Mouse (Mus musculus) frontal cortex, adult 2 months (tissue): ENCODE results near the gene Myo10. TPM values are rescaled to one million over a fixed set of nuclear protein-coding genes. Genes with fewer than 3 reads are reported as not detected.

Experiments
- DNase-seq, 2 experiments: peaks; one replicate each; pipeline ENCODE4 v3.0.0; 2022; ENCODE audit warnings: low spot score in 1 of 2; ENCODE audit errors: extremely low spot score in 1 of 2
- polyA plus RNA-seq: library from polyadenylated mRNA; depleted of rRNA; stranded (reverse); fragments of >200 nt; gene quantifications from 2 replicates; pipeline ENCODE4 v1.2.3, GENCODE M21; 2012

Gene Myo10
- polyA plus RNA-seq, 1 experiment, result 57.3 TPM

DNA sequence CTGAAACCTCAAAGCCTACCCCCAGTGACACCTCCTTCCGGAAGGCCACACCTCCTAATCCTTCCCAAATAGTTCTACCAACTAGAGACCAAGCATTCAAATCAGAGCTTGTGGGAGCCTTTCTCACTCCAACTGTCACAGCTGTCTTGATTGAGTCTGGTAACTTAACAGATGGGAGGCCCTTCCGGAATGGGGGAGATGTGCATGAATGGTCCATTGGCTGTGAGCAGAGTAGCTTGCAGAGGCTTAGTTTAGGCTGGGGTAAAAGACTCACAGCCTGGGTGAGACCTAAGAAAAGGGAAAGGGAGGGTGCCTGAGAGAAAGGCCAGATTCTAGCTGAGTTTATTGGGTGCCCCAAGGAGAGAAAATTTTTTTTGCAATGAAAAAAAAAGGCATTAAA, 26.0 kb downstream of the Myo10 start:
- no peak for DNase-seq

DNA sequence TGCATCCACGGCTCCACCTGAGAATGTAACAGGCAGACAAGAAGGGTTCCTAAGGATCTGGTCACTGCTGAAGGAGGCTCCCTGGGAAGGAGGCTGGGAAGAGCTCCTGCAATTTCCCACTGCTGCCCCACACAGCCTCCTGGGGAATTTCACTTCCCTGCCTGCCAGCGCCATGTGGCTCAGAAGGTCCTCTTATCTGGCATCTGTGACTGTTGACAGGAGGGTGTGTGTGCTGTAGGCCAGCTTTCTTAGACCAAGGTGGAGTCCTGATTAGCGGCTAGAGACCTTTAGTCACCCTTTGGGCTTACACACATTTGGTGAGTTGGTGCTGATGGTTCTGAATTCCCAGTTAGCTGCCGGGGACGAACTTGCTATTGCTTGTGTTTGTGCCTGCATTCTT, 28.0 kb downstream of the Myo10 start:
- no peak for DNase-seq

DNA sequence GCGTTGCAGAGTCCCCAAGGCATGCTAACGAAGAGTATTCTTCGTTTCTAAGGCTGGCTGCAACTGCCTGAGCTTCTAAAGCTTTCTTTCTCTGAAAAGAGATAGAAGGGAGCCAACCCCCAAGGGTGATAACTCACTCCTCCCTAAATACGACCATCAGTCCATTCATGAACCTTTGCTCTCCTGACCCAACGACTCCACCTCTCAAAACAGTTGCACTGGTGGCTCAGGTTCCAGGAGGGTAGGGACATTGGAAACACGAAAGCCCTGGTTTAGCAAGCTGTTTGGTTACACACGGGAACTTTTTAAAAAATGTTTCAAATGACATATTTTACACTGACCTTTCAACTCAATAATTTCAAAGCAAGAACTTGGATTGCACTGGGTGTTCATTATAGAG, 29.5 kb downstream of the Myo10 start:
- no peak for DNase-seq

DNA sequence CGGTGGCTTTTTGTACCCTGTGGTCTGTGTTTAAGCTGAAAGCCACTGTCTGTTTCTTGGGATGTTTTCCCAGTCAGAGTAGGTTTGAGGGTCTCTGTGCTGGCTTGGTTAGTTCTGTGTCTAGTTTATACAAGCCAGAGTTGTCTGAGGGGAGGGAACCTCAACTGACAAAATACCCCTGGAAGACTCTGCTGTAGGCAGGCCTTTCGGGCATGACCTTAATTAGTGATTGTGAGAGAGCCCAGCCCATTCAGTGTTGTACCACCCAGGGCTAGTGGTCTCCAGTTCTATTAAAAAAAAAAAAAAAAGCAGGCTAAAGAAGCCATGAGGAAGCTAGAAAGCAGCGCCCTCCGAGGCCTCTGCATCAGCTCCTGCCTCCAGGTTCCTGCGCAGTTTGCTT, 30.0 kb downstream of the Myo10 start:
- no peak for DNase-seq

DNA sequence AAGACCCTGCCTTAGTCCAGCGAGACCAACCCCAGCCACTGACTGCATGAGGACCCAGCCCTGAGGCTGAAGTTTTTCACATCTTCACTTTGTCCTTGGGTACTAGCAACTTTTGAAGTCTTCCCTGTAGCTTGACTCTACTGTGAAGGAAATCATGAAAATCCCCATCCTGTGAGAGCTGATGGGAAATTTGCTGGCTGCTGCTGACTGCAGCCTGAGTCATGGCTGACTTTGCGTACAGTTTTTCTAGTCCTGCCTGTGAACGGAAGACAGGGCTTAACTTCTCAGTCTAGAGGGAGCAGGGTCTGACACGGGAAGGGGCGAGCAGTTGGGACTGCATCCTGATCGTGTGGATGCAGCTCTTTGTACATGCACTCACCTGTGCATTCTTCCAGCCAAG, 30.6 kb downstream of the Myo10 start:
- DNase-seq, result no peak

DNA sequence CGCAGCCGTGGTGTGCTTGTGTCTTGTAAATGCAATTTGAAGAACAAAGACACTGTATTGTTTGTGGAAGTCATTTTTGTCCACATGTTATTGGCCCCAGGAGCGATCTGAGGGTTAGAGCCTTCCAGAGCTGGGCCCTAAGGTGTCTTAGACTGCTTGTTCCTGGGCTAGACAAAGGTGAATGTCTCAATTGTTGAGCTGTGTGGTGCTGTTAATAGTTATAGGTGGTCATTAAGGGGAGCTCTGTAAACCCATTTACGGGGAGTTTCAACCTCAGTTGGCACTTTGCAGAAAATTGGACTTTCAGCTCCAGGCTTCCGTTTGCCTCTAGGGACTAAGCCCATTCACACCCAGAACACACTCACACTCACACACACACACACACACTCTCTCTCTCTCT, 31.4 kb downstream of the Myo10 start:
- no peak for DNase-seq

DNA sequence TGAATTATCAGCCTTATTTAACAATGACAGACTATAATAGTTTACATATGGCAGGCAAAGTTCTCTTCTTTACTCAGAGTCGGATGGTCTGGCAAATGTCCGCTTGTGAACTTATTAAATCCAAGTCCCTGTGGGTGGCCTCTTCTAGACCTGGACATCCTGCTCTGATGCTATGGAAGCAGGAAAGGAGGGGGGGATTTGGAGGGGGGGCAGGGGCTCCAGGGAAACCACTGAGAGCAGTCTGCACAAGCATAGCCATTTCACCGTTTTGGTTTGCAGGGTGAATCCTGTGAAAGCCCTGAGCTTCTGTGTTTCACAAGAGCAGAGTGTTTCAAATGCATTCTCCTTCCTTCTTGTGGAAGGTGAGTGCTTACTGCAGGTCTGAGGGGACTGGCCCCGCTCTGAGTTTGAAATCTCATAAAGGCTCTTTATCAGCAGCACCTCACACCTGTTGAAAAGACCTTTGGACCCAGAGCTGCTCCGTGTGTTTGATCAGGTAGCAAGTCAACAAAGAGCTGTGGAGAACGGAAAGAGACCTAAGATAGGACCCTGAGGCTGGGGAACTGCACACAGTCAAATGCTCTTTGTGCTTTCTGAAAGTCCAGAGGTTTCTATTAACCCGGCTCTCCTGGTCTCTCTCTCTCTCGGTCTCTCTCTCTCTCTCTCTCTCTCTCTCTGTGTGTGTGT, 40.7 kb downstream of the Myo10 start:
- DNase-seq, result no peak

DNA sequence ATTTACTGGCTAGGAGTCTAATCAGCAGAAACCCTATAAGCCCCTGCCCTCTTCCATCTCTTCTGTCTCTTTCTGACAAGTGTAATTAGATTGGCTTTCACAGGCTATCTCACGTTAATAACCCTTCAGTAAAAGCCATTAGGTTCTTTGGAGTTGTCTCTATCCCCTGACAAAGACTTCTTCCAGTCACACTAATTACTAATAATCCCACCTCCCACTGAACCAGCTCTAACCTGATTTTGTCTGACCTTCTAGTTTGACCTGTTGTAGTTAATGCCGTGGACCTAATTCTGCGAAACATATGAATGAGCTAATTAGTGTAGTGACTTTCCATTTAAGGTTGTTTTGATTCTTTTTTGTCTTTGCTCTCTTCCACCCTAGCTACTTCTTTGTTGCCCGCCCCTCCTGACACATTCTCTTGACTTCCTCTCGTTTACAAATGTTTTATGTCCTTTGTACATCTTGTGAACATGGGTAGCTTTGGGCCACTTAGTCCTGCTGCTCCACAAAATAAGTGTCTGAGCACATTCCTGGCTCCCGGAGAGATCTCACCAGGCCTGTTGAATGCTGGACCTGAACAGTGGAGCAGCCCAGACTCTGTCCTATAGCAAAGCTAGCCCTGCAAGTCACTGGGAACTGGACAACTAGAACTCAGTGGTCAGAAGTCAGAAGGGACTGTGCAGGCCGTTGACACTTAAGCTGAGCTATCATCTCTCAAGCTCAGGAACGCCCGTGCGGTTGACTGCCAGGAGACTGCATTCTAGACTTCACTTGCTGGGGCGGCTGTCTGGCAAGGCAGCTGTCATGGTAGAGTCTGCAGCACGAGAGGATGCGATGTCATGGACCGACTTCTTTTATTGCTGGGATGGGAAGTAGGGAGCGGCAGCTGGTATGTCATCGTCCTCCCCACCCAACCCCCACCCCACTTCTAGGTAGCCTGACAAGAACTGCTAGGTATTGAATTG, 47.2 kb downstream of the Myo10 start:
- no peak for DNase-seq

DNA sequence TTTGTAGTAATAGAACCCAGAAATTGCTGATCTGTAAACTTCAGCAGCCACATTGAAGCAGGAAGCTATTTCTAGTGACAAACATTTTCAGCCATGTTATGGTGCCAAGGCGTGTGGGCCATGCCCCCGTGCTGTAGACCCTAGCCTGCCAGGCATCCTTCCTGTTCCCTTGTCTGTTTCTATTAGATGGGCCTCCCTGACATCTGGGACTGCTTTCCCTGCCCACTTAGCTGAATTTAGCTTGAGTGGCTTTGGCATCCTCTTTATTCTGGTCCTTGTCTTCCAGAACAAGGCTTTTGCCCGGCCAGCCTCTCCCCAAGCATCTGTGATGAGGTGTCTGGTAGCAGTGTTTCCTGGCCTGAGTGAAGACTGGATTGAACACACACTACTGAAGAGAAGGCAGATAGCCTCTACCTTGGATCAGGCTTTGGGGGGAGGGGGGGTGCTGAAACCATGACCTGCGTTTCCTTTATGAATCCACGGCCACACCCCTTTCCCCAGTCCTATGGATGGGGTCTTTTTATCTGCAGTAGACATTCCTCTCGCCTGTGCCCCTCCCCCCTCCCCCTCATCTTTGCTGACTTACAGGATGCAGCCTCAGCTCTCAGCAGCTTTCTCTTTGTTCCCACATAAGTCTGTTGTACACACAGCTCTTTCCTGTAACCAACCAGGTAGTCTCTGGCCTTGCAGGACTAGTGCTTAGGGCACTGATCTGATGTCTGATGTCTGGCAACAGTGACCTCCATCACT, 51.1 kb downstream of the Myo10 start:
- DNase-seq, result no peak

DNA sequence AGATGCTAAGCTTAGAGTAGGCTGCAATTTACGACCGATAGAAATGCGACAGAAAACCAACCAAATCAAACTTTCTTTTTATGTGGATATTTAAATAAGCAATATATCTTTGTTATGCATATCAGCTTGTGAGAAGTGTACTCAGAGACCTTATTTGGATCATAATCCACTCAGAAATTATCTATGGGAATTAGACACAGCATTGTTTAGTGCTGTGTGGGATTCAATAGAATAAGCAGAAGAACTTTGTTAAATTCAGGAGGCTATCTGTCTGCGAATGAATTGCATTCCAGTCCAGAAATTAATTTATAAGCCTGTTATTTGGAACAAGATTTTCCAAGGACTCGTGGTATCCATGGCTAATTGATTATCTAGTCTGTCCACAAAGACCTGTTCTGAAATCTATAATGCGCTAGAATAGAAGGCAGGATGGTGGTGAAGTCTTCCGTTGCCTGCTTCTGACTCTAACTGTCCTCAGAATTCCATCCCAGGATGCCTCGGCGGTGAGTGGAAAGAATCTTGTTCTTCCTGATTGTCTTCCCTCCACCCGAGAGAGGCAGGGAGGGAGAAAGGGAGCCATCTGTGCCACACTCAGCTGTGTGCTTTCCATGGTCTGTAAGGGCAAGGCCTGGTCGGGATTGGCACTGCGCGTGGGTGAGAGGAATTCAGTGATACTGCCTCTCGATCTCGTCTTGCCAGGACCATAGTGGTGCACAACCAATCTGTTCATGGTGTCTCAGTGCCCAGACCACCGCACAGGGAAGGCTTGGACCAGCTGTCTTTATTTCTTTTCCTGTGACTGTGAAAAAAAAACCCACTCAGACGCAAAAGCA, 52.0 kb downstream of the Myo10 start:
- DNase-seq, result no peak

DNA sequence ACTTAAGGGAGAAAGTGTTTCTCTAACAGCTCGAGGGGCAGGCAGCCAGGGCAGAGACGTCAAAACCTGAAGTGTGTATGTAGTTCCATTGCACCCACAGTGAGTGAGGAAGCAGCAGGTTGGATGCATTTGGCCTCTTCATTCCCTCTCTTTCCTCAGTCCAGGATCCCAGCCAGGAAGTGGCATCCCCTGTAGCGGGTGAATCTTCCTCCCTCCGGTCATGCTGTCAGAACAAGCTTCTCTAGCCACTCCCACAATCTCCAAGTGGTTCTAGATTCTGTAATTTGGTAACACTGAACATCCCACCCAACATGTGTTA, 52.6 kb downstream of the Myo10 start:
- DNase-seq, result peak in 1 of 2 experiments; percentile 16

DNA sequence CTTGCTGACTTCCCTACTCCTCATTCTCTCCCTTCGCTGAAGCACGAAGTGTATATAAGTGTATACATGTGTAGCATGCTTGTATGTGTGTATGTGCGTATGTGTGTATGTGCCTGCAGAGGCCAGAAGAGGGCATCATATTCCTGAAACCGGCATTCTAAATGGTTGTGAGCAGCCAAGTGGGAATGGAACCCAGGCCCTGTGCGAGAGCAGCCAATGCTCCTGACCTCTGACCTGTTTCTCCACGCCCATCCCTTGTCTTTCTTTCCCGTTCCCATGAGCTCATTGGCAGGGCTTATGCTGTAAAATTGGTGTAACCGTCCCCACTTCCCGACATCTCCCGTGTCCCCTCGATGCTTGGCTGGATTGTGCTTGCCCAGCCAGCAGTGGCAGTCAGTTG, 53.0 kb downstream of the Myo10 start:
- DNase-seq, result no peak

DNA sequence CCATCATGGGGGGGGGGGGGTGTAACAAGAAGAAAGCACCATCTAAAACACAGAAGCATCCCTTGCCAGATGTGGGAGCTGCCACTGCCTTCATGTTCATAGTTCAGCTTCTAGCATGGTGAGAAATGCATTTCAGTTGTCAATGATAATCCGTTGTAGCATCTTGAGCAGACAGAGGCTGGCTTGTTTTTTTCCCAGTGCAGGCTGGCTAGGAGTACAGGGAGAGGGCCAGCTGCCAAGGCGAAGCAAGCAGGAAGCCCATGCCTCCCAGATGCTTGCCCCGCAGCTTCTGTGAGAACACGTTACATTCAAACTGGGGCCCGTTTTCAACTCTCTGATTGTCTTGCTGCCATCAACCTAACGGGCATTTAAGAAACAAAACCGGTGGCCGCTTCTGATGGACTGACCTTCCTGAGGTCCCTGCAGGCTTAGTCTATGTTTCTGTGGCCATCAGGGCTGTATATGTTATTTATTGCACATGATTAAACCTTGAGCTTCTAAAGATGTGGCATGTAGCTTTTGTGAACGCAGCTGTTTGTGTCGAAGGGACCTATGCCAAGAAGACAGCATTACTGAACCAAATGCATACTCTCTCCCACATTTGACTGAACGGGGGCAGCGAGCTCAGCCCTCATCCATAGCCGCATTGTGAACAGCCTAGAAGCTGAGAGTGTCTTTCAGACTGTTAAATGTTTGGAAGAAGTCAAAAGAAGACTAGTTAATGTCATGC, 53.9 kb downstream of the Myo10 start:
- DNase-seq, result peak in 1 of 2 experiments; percentile 18

DNA sequence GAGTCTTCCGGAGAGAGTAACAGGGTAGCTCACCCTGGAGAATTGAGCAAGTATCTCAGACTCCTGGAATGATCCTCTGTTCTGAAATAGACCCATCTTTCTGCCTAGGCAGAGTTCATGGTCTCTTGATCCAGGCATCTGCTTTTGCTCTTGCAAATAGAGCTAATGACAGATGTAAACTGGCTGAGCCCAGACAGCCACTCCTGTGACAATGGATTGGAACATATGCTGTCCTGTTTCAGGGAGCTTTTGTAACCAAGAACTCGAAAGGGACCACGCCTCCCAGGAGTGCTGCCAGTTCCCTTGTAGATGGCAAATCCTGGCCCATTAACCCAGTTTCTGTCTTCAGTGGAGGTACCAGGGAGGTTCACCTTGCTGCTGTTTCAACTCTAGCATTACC, 56.8 kb downstream of the Myo10 start:
- DNase-seq, result no peak

DNA sequence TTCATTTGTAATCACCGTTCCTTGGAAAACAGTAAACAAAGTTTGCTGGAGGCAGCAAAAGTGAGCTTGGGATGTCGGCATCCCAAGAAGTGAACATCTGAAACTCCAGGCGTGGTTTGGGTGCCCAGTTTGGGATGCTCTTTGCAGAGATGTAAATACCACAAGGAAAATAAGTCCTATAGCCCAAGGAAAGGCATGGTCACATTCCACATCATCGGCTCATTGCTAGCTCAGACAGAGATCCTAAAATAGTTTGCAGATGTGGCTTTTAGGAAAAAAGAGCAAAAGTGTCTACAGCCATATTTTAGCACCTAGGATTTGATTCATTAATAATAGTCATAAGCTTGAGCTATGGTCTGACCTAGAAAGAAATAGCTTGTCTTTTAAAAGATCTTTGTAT, 57.3 kb downstream of the Myo10 start:
- no peak for DNase-seq

DNA sequence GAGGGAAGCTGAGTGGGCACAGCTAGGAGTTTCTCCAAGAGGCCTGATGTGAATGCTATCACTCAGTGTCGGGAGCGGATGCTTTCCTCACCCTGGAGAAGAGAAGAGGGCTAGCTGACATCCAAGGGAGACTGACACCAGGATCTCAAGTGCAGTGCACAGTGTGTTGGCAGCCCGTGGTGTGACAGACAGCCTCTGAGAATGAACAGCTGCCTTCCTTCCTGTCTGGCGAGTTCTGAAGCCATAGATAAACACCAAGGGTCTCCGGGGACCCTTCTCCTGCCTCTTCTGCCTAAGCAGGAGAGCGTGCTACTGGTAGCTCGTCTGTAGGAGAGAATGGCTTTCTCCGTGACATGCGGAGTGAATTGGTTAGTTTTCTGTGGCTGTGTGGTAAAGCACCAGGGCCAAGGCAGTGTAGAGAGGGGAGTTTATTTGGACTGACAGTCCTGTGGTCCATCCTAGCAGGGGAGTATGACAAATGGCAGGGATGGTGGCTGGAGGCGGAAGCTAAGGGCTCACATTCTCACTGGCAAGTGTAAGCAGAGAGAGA, 58.0 kb downstream of the Myo10 start:
- peak in 1 of 2 experiments; percentile 13 for DNase-seq

DNA sequence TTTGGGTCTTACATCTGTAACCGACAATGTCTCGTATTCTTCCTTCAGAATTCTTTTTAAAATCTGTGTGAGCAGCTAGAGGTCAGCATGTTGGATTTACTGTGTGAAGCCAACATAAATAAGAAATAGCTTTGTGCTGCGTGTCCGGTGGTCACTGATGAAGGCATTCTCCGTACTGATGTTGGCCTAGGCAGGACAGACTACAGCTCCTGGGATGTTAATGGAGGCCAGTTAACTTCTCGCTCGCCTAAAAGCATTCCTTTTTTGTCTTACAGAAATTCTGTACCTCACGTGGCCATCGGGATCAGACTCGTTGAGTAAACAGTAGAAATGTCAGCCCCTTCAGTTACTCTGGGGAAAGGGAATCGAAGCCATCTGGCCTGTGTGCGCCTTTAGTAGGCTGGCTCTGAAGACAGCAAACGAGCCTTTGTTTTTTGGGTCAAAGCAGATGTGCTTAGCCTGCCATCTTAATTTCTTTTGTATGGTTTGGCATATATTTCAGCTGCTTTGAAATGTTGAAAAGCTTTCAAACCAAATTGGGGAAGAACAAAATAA, 60.7 kb downstream of the Myo10 start:
- DNase-seq, result no peak

DNA sequence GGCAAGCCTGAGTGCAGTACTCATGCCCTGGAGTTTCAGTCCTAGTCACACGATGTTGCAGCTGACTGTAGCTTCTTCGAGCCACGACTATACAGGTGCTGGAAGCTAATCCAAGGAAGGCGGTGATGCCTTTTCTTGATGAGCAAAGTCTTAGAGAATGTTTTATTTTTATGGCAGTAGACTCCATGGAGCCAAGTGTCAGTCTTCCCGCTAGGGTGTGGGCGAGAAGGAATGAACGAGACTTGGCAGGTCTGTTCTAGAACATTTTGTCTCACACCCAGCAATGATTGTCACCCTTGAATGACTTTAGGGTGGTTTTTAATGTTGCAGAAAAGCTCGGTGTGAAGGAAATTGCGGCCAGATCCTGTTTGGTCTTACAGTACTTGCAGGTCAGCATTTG, 62.9 kb downstream of the Myo10 start:
- DNase-seq, result peak; percentile 19 to 34
